Mouse (Mus musculus) mouse trophoblast stem cell (cell line): Measurements from ENCODE around the gene E130218I03Rik.
"Not testable (repeated sequence)": the region's sequence is repeated elsewhere in the genome, so short reads cannot be mapped to it uniquely, and the experiment has no call there.

ENCODE experiments used
- in situ Hi-C, 2 experiments: fragments of 300-500 bp; cut with MseI, MboI; formaldehyde crosslinking; loops; 2 replicates in 1 of 2; 3 replicates in 1 of 2; pipeline ENCODE4 v1.15.1; 2025

E130218I03Rik gene

DNA sequence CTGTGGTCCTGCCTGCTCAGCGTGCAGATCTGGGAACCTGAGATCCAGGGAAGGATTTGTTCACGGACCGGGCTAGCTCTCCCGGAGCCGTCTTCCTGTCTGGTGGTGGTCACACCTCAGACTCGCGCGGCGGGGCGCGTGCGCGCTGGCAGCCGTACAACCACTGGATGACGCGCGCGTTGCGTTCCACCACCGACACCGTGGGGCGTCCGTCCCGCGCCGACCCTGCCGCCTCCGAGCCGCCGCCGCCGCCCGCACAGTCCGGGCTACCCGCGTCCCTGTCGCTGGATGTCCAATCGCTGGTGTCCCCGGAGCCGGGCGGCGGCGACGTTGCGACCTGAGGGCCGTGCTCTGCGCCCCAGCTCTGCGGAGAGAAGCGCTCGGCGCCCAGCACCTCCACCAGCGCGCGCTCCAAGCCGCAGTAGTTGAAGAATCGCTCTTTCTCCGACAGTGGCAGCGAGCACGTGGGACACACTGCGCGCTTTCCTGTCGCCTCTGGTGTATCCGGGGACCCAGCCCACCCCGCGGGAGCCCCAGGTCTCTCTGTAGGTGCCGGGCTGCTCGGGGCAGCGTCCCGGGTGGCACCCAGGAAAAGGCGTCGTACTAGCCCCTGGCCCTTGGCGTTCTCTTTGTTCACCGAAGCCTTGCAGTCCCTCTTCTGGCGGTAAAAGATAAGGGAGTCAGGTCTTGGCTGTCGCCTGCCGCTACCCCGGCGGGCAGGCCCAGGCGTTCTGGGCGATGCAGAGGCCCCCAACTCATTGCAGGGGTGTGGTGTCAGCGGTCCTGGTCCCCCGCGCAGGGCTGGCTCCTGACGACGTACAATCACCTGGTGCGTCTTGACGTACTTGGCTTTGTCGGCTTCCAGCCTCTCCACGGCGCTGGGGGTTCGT is 8.0 kb downstream of the E130218I03Rik start:
- in situ Hi-C loops, result no loop called here

GRCm38 (mm10) chr4:134252131-134252910 is 8.9 kb downstream of the E130218I03Rik start:
- in situ Hi-C loops, result no loop called here

DNA sequence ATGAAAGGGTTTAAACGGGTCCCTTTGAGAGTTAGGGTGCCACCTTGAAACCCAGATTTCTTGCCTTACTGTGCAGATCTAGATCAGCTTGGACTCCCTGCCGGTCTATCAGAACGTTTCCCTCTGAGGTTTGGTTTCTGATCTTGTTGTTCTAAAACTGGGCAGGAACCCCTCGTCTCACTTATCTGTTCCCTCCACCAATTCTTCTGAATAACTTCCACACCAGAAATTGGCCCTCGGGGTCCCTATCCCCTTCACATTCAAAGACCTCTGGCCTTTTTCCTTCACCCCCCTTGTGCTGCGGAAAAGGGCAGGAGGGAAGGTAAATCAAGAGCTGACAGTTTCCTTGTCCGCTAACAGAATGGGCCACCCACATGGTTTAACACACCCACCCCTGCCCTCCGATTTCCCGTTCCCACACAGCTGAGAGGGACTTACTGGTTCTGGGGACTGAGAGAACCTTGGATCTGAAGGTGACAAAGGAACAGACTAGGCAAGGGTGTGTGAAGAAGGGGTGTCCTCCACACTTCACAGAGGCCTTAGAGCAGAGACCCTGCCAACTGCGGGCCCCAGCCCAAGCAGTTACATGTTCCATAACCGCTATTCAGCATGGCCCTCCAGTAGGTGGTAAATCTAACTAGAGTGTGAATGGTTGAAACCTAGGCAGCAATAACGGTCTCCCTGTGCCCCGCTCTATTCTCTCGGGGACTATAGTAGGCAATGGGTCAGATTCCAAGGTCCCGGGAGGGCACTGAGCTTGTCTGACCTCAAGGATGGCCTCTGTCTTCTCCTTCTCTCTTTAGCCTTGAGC is 9.7 kb downstream of the E130218I03Rik start:
- in situ Hi-C loops, result no loop called here

DNA sequence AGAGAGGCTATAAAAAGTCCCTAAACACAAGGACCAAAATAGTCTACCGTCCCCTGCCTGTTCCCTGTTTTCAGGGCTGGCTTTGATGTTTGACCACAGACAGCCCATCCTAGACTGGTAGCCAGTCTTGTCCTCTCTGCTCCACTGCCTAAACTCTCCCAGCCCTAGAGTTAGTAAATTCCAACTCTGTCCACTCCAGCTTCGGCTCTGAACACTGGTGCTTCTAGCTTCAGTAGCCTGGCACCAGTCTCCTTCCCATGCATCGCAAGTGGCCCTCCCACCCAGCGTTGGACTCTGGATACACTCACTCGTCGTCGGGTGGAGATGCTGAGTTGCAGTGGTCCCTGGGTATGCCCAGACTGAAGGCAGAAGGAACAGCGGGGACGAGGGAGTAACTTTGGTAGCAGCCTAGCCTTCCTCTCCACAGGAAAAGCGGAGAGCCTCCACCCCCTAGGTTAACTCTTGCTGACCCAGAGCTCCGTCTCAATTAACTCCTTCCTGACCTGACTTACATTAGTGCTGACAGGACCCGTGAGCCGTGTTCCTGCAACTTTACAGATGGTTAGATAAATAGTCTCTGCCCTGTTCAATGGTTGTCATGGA is 10.4 kb downstream of the E130218I03Rik start, which contains the start of gene Grrp1:
Gene Grrp1, minus strand, starts transcription at position 385 of the 603 bp plus-strand sequence.
- in situ Hi-C loops, result no loop called here

DNA sequence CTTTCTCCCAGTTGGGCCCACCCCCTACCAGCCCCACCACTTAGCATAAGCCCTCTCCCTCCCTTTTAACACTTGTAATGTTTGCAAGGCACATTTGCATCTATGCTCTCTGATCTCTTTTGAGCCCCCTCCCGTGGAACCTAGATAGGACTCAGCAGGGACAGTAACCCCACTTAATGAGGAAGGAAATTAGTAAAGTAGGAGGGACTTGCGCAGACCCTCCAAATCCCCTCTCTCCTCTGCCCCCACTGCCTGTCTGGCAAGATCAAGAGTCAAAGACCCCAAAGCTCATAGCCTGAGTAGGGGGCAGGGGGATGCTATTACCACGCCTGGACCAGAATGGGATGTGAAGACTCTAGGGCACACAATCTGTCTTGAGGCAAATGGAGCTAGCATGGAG is 11.4 kb downstream of the E130218I03Rik start:
- in situ Hi-C loops, result loop anchor here in 1 of 2 experiments (5.0 kb wide), 1 partner anchor 37 kb away; no protein-coding TSS in a partner anchor

- in situ Hi-C loops, result loop anchor here in 1 of 2 experiments (5.0 kb wide), 1 partner anchor 36 kb away; no protein-coding TSS in a partner anchor
Measured at GRCm38 (mm10) chr4:134255854-134256253, 12.4 kb downstream of the E130218I03Rik start.

GRCm38 (mm10) chr4:134256407-134257197 is 13.1 kb downstream of the E130218I03Rik start:
- in situ Hi-C loops, result loop anchor here in 1 of 2 experiments (5.0 kb wide), 1 partner anchor 36 kb away; no protein-coding TSS in a partner anchor

- in situ Hi-C loops, result loop anchor here in 1 of 2 experiments (5.0 kb wide), 1 partner anchor 35 kb away; no protein-coding TSS in a partner anchor
Measured at GRCm38 (mm10) chr4:134257198-134258009, 13.9 kb downstream of the E130218I03Rik start.

DNA sequence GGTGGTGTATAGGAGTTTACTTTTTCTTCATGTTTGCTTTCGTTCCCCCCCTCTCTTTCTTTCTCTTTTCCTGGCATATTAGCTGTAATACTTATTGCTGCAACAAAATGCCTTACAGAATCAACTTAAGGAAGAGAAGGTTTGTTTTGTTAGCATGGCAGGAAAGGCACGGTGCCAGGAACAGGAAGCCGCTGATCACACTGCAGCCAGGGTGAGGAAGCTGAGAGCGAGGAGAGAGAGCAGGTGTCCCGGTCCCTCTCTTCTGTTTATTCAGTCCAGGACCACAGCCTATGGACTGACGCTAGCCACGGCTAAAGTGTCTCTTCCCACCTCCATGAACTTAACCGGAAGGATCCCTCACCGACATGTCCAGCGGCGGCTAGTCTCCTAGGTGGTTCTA is 14.9 kb downstream of the E130218I03Rik start:
- in situ Hi-C loops, result loop anchor here in 1 of 2 experiments (5.0 kb wide), 1 partner anchor 34 kb away; no protein-coding TSS in a partner anchor

DNA sequence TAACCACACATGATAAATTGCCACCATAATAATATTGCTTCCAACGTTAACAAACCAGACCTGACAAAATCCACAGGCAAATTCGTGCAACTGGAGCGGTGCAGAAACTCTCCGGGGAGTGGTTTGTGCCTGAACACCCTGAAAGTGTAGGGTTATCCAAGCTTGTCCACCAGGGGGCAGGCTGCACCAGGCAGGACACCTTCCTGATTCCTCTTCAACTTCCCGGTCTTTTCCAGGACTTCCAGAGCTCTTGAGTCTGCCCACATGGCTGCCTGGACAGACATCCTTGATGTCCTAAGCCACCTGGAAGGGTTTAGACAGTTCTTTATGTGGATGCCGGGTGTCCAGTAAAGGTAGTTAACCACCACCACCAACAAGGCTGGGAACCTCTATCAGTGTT is 19.7 kb downstream of the E130218I03Rik start:
- in situ Hi-C loops, result no loop called here

- in situ Hi-C loops, result no loop called here
Measured at GRCm38 (mm10) chr4:134265860-134266585, 22.6 kb downstream of the E130218I03Rik start.

GRCm38 (mm10) chr4:134268102-134268655 is 24.7 kb downstream of the E130218I03Rik start:
- in situ Hi-C loops, result no loop called here

DNA sequence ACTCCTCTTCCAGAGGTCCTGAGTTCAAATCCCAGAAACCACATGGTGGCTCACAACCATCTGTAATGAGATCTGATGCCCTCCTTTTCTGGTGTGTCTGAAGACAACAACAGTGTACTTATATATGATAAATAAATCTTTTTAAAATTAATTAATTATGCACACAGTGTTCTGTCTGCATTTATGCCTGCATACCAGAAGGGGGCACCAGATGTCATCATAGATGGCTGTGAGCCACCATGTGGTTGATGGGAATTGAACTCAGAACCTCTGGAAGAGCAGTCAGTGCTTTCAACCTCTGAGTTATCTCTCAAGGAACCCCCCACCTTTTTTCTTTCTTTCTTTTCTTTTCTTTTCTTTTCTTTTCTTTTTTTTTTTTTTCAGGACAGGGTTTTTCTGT is 26.2 kb downstream of the E130218I03Rik start:
- in situ Hi-C loops, result not testable (repeated sequence)

- in situ Hi-C loops, result no loop called here
Measured at GRCm38 (mm10) chr4:134271979-134272378, 28.5 kb downstream of the E130218I03Rik start.

GRCm38 (mm10) chr4:134272731-134273416 is 29.4 kb downstream of the E130218I03Rik start:
- in situ Hi-C loops, result no loop called here

GRCm38 (mm10) chr4:134273417-134274345 is 30.2 kb downstream of the E130218I03Rik start:
- in situ Hi-C loops, result no loop called here
